Mouse (Mus musculus): ENCODE results near the gene Psmb3.
A peak's percentile ranks its signal among the peaks of the same experiment; 100 is the strongest.

Psmb3 gene

DNA sequence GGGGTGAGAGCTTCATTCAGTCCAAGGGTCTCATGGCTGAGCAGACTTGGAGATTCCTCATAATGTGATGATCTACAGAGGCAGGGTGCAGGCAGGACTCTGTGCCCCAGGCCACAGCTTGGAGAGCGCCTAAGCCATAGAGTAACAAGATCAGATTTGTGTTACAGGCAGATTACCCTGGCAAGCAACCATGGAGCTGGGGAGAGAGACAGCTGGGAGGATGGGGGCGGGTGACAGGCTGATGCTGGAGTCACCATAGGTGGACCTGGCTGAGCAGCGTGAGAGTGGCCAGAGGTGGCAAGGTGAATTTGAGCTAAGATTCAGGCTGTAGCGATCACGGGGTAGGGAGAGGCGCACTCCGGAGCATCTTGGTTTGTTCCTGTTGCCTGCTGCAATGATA is 35.0 kb upstream of the Psmb3 start:
- no peak for DNase-seq

DNA sequence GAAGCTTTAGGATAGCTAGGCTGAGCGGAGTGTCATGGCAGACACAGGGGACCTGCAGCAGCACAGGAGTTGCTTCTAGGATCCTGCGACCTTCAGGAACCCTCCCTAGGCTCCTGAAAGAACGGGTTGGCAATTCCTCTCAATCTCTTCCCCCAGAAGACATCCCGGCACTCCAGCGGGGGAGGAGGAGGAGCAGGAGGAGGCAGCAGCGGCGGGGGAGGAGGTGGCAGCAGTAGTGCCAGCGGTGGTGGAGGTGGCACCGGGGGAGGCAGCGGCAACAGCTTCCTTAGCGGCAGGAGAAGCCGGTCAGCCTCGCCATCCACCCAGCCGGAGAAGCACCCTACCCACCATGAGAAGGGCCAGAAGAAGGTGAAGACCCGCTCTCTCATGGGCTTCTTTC is 33.9 kb upstream of the Psmb3 start:
- DNase-seq, result no peak

DNA sequence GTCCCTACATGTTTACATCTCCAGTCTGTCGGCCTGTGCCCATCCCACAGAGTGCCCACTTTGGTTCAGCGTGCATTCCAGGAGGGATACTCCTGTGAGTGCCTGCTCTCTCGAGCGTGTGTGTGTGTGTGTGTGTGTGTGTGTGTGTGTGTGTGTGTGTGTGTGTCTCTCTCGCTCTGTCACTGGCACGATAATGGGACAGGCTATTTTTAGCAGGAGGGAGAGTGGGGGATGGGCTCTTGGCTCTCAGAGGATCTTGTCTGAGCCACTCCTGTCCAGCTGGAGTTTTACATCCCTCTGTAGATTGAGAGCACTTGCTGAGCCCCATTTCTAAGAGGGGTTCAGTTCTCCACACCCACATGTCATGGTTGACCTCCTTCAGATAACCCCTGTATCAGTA is 33.4 kb upstream of the Psmb3 start:
- DNase-seq, result no peak

DNA sequence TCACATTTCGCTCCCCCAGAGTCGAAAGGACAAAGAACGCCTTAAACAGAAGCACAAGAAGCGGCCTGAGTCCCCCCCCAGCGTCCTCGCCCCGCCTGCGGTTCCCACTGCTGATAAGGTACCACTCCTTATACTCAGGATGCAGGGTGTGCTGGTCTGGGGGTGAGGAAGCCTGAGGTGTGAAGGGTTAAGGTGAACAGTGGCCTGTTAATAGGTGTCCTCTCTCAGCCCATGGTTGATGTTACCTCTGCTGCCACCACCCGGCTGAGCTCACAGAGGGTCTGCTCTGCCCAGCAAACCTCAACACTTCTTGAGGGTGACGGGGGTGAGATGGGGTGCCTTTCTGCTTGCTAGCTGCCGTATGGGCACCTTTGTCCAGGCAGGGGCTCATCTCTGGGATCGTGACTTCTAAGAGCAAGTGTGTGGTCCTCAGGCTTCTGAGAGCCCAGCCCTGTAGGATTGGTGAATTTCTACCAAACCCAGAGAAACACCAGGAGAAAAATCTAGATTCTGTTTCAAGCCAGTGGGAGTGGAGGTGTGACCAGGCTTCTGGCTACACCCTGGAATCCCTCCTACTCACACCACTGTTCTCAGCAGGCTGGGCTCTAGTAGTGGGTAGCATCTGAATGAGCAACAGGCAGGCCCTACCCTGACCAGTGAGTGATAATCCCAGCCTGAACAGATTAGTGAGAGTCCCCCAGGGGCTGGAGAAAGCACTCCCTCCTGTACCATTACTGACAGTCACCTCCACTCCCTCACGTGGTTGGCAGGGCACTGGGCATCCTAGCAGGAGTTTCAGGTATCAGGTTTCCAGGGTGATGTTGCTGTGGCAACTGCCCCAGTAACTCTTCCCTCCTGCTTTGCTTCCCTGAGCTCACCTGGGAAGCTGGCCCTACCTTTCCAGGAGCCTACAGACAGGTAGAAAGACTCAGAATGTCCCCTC is 32.7 kb upstream of the Psmb3 start:
- DNase-seq, result no peak

DNA sequence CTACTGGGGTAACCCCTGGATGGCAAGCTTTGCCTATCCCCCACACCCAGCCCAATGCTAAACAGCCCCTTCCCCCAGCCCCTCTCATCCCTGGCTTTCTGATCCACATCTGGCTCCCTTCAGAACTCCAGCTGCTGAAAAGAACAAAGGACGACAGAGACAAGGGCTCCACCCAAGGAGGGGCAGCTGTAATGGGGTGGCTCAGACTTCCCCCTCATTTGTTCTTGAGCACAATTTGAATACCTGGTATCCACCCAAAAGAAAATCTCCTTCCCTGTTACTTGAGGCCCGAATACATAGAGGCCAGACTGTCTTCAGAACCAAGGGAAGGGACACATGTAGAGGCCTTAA is 32.0 kb upstream of the Psmb3 start:
- no peak for DNase-seq

DNA sequence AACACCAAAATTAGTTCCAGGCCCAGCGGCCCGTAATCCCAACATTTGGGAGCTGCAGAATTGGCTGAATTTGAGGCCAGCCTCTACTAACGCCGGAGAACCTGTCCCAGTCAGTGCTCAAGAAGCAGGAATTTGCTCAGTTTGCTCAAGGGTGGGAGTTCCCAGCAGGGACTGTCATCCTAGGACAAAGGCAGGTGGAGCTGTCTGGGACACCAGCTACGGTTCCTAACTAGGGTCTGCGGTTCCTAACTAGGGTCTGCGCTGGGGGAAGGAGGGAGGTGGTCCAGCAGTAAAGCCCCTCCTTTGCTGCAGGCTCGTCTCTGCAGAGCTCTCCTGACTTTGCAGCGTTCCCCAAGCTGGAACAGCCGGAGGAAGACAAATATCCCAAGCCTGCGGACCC is 30.1 kb upstream of the Psmb3 start:
- DNase-seq, result no peak

DNA sequence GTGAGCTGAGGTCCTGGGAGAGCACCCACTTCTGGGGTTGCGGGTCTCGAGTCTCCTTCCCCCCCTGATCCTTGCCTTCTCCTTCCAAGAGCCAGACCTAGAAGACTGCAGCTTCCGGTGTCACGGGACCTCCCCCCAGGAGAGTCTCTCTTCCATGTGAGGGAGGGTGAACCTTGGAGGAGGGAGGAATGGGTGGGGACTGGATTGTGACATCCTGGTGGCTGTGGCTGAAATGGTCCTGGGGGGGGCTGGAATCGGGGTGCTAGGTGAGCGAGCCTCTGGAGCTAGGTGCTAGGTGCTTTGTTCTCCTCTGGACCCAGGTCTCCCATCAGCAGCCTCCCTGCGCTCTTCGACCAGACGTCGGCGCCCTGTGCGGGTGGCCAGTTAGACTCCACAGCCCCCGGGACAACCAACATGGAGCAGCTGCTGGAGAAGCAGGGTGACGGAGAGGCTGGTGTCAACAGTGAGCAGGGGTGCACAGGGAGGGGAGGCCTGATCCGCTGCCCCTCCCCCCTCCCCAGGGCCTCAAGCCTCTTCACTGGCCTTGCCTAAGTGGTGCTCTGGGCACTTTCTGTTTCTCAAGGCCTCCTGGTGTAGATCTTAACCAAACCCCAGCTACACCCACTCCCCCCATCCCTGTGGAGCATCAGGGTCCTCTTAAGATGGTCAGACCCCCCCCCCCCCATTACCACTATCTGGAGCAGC is 27.0 kb upstream of the Psmb3 start:
- DNase-seq, result no peak

DNA sequence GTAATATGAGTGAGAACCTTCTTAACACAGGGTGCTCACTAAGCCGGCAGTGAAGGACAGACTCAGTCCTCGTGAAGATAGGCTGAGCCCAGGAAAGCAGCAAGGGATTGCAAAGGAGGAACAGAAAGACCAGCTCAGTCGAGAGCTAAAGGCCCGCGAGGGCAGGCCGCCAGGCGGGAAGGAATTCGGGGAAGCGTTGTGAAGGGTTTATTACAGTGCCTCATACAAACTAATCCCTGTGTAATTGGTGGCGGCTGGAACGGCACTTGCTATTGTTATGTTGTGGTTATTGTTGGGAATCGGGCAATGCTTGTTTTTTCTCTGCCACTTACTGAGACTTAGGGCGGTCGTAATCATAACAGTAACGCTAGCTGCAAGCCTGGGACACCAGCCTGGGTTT is 25.8 kb upstream of the Psmb3 start:
- no peak for DNase-seq

DNA sequence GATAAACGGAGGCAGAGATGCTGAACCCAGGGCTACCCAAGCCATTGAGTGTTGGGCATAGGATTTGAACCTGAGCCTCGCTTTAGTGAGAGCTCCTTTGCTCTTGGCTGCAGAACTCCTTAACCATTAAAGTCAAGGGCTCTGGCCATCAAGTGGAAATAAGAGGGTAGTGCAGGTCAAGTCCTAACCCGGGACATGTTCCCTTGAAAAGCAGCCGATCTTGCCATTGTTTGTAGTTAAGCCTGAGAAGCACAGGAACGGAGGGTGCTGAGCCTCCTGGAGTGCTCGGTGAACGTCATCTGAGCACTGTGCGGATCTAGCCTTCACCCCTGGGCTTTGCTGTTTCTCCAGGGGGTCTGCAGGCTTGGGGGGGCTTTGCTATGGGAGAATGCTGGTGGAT is 25.4 kb upstream of the Psmb3 start:
- no peak for DNase-seq

DNA sequence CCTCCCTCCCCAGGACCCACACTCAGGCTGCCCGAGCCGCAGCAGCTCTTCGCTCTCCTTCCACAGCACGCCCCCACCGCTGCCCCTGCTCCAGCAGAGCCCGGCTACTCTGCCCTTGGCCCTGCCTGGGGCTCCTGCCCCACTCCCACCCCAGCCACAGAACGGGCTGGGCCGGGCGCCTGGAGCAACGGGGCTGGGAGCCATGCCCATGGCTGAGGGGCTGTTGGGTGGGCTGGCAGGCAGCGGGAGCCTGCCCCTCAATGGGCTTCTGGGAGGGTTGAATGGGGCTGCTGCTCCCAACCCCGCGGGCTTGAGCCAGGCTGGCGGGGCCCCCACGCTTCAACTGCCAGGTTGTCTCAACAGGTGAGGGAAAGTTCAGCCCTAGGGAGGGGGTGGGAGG is 24.9 kb upstream of the Psmb3 start:
- DNase-seq, result no peak

DNA sequence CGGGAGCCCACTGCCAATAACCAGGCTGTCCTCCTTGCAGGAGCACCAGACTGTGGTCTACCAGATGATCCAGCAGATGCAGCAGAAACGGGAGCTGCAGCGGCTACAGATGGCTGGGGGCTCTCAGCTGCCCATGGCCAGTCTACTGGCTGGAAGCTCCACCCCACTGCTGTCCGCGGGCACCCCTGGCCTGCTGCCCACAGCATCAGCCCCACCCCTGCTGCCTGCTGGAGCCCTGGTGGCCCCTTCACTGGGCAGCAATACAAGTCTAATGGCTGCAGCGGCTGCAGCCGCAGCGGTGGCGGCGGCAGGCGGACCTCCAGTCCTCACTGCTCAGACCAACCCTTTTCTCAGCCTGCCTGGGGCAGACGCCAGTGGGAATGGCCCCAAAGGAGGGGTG is 22.8 kb upstream of the Psmb3 start:
- DNase-seq, result no peak

DNA sequence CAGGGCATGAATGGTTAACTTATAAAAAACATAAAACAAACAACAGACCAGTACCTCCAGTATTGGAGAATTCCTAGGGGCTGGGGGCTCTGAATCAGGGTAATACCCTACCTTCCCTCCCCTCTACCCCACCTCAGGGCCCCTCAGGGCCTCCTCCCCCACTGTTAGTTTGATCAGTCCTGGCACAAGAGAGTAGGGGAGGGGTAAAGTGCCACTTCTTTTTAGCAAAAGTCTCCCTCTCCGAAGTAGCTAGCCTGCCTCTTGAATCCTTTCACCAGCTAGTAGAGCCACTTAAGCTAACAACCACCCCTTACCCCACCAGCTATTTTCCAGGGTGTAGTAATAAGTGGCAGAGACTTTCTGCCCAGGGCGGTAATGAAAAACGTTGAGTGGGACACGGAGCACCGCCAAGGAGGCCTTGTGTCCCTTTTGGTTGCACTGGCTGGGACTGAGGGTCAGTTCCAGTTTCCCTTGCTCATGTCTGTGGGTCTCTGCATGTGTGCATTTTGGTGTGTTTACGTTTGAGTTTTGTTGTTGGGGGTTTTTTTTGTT is 20.6 kb upstream of the Psmb3 start:
- DNase-seq, result no peak

DNA sequence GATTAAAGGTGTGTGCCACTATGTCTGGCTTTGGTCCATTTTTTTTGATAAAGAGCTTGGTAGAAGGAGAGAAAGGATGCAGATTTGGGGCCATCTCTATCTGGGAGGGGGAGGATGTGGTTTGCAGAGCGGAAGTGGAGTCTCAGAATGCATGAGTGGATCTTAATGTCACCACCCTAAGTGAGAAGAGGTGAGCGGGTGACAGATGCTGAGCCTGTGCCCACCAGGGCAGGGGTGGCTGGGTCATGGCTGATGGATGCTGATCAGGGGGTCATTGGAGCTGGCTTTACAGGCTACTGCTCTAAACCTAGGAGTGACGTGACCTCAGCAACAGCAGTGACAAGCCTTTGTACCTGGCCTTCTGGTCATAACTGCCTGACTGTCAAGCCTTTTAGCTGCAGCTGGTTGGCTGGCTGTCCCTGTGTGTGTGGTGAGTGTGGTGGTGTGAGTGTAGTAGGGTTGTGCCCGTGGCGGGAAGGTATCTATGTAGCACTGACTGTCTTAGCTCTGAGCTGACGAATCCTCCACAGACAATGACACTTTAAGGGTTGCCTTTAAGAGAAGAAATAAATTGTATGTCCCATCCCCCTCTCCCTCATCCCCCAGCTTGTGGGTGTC is 19.0 kb upstream of the Psmb3 start:
- DNase-seq, result peak; percentile 30 to 64

DNA sequence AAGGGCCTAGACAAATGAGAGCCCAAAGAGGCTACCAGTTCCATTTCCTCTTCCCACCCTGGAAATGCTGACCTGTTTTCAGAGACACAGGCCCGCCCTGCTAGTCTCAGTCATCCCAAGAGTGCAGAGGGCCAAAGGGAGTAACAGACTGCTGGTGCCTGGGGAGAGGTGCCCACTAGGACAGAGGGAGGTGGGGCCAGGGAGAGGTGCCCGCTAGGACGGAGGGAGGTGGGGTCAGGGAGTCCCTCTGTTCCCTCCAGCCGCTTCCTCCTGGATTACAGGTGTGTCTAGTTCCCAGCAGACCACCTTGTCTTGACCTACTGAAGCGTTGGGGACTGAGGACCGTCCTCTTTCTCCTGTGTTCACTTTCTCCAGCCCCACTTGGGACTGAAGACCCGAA is 18.4 kb upstream of the Psmb3 start:
- DNase-seq, result no peak

DNA sequence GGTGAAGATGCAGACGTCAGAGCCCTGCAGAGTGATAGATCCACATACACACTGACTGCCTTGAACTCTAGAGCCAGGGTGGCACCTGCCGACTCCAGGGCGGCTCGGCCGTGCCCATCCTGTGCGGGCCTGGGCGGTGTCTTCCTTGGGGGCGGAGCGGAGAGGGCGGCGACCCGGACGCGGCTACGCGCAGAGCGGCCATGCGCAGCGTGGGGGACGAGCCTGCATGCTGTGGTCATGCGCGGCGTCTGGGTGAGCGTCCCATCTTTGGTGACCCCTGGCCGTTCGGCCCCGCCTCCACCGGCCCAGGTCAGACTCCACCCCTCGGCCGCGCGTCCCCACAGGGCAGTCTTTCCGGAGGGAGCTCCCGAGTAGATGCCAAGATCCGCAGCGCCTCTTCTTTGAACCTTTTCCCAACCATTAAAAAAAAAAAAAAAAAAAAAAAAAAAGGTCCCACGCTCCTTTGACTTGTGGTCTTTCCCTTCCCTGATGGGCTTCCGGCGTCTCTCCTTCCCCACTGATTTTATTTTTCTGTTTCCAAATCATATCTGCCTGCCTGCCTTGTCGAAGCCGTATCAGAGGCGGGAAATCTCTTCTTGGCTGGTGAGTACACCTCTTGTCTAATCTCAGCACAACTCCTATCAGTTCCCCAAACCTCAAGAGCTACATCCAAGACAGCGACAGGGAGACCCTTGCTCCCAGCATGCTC is 17.4 kb upstream of the Psmb3 start, which contains the start of gene Cisd3:
TSS of gene Cisd3 (plus strand) at position 214 of the 709 bp plus-strand sequence.
- peak; percentile 77 to 80 for DNase-seq

DNA sequence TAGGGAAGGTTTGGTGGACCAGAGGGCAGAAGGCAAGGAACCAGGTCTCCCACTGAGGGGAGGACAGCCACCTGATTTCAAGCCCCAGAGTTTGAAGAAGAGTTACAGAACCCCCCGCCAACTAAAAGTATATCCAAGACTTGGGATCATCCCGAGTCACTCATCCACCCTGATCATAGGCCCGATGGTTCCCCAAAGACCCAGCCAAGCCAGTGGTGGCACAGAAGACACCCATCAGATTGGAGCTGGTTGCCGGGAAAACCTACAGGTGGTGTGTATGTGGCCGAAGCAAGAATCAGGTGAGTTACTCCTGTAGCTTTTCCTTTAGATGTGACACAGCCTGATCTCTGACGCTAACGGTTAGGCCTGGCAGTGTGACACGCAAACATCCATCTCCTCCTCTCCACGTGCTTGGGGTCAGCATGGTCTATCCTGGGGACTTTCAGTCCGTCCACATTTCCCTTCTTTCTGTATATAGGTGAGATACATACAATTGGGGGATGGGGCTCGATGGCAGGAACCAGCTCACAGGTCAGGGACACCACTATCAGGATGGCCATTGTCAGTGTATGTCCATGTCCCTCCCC is 16.8 kb upstream of the Psmb3 start:
- no peak for DNase-seq

DNA sequence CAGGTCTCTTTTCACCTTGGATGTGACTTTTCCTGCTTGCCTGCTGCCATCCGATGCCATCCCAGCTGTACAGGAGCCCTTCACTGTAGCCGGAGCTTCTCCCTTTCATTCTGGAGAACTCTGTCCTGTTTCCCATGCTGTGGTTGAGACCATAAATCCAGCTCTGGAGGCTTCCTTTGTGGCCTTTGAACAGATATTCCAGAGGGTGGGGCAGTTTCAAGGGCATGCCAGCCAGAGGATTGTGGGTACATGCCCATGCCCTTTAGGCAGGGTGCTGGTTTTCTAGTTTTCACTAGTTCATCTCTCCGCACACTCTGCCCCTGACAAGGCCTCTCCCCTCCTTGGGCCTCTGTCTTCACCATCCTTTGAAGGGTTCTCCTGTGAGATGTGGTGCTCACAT is 16.1 kb upstream of the Psmb3 start:
- no peak for DNase-seq

DNA sequence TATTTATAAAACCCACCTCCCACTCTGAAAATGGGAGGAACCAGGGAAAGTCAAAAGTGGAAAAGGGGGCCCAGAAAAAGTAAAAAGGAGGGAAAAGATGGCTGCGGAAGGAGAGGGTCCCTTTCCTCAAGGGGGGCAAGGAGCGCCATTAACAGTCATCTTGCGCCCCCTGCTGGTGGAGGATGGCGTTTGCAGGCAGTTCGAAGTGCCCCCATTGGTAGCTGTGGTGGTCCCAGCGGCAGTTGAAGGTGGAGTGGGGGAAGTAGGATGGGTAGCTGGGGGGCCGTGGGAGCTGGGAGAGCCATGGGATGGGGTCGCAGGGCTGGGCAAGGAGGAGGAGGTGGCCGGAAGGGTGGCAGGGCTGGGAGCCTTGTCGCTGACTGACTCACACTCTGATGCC is 13.3 kb upstream of the Psmb3 start:
- peak; percentile 44 to 59 for DNase-seq

DNA sequence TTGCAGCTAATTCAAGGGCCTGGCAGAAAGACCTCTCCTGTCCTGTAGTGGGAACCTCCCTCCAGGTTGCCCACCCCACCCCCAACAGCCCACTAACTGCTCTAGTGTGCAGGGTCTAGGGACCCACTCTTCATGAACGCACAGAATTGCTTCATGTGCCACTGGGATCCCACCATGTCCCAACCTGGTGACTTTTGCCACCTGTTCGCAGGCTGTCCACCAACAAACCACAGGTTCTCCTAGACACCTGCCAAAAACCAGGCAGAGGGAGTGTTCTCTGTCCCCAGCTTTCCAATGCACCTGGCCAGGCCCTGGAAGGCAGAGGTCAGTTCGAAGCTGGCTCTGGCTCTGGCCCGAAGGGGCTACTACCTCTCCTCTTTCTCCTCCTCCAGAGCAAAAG is 8.8 kb upstream of the Psmb3 start:
- DNase-seq, result no peak

DNA sequence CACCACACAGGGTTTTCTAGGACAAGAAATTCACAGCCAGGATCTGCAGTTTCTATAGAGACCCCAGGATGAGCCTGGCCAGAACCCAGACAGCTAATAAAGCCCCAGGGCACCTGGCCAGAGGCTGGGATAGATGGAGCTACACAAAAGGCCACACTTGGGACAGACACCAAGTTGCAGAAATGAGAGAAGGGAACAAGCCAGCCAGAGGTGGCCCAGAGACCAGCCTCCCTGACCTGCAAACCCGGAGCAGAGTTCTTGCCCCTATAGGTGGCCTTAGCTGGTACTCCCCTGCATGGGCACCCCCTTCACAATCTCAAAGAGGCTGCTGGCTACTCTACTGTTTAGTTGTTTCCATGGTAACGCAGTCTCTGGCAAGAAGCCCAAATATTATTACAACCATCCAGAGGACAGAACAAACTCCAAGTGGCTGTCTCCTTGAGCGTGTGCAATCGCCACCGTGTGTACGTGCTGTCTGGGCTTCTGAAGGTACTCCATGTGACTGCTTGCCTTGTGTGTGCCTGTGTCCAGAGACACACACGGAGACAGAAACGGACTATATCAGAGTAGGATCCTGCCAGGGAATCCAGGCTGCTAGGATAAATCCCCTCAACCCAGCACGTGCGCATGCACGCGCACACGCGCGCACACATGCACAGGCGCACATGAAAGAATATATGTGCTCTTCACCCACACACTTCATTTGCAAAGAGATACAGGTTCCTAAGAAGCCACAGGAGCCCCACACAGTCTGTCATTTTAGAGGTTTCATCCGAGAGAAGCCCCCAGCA is 8.1 kb upstream of the Psmb3 start:
- no peak for DNase-seq

DNA sequence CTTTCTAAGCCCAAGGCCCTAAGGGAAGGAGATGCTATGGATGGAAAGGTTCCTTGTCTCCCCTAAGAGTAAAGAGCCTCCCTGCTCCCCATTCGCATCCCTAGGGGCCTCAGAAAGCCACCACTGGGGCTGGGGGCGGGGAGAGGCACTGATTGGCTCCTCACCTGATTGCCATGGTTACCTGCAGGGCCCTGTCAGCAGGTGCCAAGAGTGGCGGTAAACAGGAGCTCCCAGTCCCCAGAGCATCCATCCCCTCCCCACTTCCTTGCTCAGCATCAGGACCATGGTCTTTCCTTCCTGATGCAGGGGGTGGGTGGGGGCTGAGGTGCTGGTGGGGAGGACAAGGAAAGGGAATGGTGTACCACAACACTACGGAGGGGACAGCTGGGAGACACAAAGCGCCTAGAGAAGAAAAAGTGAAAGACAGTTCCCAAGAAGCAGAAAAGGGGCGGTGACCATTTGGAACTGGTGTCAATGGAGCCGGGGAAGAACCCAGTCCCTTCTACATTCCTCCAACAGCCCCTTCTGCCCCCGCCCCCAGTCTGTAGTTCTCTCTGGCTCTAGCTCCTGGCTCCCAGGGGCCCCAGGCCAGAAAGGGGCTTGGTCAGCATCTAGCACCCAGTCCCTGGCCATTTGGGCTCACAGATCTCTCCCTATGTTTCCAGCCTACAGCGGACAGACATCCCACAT is 7.3 kb upstream of the Psmb3 start:
- no peak for DNase-seq

Measured in thymus, adult 18-20 months (tissue).